ENCODE assay signal across 11 mouse cellular contexts in genomic region chr3:137895196-137895595, GRCm38 (mm10). TPM values are rescaled to one million over a fixed set of nuclear protein-coding genes. Genes with fewer than 3 reads are reported as not detected.
DNase-seq lines count a peak whose midpoint lies in the region; ATAC-seq and TF ChIP-seq lines count a peak whose summit lies in the region.
"Had no signal": no experiment of that assay in that cellular context is flagged by ENCODE, and none has a peak within 500 bp of the region (broad histone marks: within the 10 kb centered on the region; RNA-seq: fewer than 3 reads in every experiment).

No protein-coding gene starts in this region.

- H3K79me2 ChIP-seq in liver, adult 2 months (ENCODE audit: control insufficient read depth, insufficient read depth, low read length), result no peaks in the 10 kb centered on the region

- H3K9ac ChIP-seq in liver, adult 2 months (ENCODE audit: low read depth, low read length), result no peak overlapping the region
- H3K9ac ChIP-seq in liver, embryonic 11.5 days (ENCODE audit: low read depth, low read length), result no peak overlapping the region

- intact Hi-C loops in heart, postnatal 10 days (cut with DNase I), result no loop called here

- no peak overlapping the region for H3K4me3 ChIP-seq in liver, adult 2 months (ENCODE audit: insufficient read depth, low read depth, low read length)
- H3K4me3 ChIP-seq in liver, embryonic 11.5 days (ENCODE audit: low read depth, low read length), result no peak overlapping the region
- no peak overlapping the region for H3K4me3 ChIP-seq in bone marrow macrophage, adult 2 months (ENCODE audit: insufficient read depth, low read length)

- peaks cover 5% of the 10 kb centered on the region for H3K4me1 ChIP-seq in liver, adult 2 months (ENCODE audit: control insufficient read depth, insufficient read depth, low read length)
- H3K4me1 ChIP-seq in liver, embryonic 11.5 days (replicated peaks; ENCODE audit: control insufficient read depth, insufficient read depth, low read length), result no peaks in the 10 kb centered on the region
- peaks cover 23% of the 10 kb centered on the region for H3K4me1 ChIP-seq in bone marrow macrophage, adult 2 months (ENCODE audit: control insufficient read depth, insufficient read depth, low read length)

- no peaks in the 10 kb centered on the region for H3K27me3 ChIP-seq in liver, adult 2 months (ENCODE audit: control insufficient read depth, insufficient read depth, low read length)
- H3K27me3 ChIP-seq in liver, embryonic 11.5 days (replicated peaks; ENCODE audit: control insufficient read depth, insufficient read depth, low read length), result no peaks in the 10 kb centered on the region

- H3K4me2 ChIP-seq in liver, embryonic 11.5 days, result no peak overlapping the region

- 97% methylated on average over 3 of the region's 3 CpGs for WGBS in liver, adult 2 months
- WGBS in liver, embryonic 11.5 days, result 74% methylated on average over 3 of the region's 3 CpGs

- DNase-seq in embryo, embryonic 10 days (ENCODE audit: low spot score), result peak; percentile 13
- DNase-seq in embryo, embryonic 11 days, result no peak
- peak; percentile 15 for DNase-seq in liver, adult 2 months (ENCODE audit: extremely low read depth, low read depth, low spot score)
- DNase-seq in liver, embryonic 11.5 days (ENCODE audit: low spot score), result no peak
- no peak for DNase-seq in frontal cortex, postnatal 25 days (ENCODE audit: low spot score in 2 of 2)
- DNase-seq in heart, postnatal 10 days, result no peak
- DNase-seq: cerebellum, adult 9-10 months; kidney, adult 11 months; lung, postnatal 14 days had no signal

- no peak overlapping the region for H3K27ac ChIP-seq in liver, adult 2 months (replicated peaks; ENCODE audit: insufficient read depth, low read depth, low read length)
- no peak overlapping the region for H3K27ac ChIP-seq in liver, embryonic 11.5 days (ENCODE audit: low read depth, low read length)
- H3K27ac ChIP-seq in bone marrow macrophage, adult 2 months (ENCODE audit: insufficient read depth, low read depth, low read length), result no peak overlapping the region

- ATAC-seq in liver, embryonic 11.5 days (replicated peaks; ENCODE audit: low FRiP score), result no peak
- ATAC-seq in neutrophil, adult 5-6 weeks (ENCODE audit: extremely low read depth, insufficient number of reproducible peaks, low FRiP score, poor library complexity, severe bottlenecking), result peak; percentile 61; the same call in 1 of the 2 replicates

- no peaks in the 10 kb centered on the region for H3K9me3 ChIP-seq in liver, embryonic 11.5 days (ENCODE audit: control insufficient read depth, low read length)

- peak; percentile 82 for TF ChIP-seq CTCF in liver, adult 2 months (IDR thresholded peaks at IDR 0.05; ENCODE audit: low read depth, low read length)
- 0 out of 2 replicates have a peak, but pooled peaks have one; percentile 46 for TF ChIP-seq CTCF in bone marrow macrophage, adult 2 months (IDR thresholded peaks at IDR 0.05; ENCODE audit: low read depth, low read length)

- peaks cover 7% of the 10 kb centered on the region; the same call in 1 of the 2 replicates for H3K36me3 ChIP-seq in liver, adult 2 months (ENCODE audit: control insufficient read depth, insufficient read depth, low read length)
- 0 out of 2 replicates have a peak, but pooled peaks cover 10% of the 10 kb centered on the region for H3K36me3 ChIP-seq in liver, embryonic 11.5 days (ENCODE audit: control insufficient read depth, insufficient read depth, low read length)

- no peak for TF ChIP-seq POLR2A in liver, adult 2 months (IDR thresholded peaks at IDR 0.05; ENCODE audit: extremely low read depth, insufficient read depth, low read length)
- TF ChIP-seq POLR2A in bone marrow macrophage, adult 2 months (IDR thresholded peaks at IDR 0.05; ENCODE audit: borderline replicate concordance, low read depth, low read length), result no peak

RNA-seq across cellular contexts. Expression of gene Lamtor3, which starts 23.1 kb away (rescaled TPM):
- 24.5 and 26.8 TPM in 2 replicates for total RNA-seq in liver, adult 2 months (2014; rRNA removed)
- 10.8 and 11.1 TPM in 2 replicates for polyA plus RNA-seq in liver, adult 2 months (2012; rRNA removed)
- polyA plus RNA-seq in liver, embryonic 11.5 days (2014; fragmentation: Nextera tagmentation; extraction: Ambion mirVana), result 100 and 105 TPM in 2 replicates
- 104 and 110 TPM in 2 replicates for polyA plus RNA-seq in bone marrow macrophage, adult 2 months (2012; ENCODE audit: insufficient read depth, insufficient read length, missing spikeins)
- 89.6 and 100 TPM in 2 replicates for total RNA-seq in neutrophil, adult 5-6 weeks (2017)
- total RNA-seq in heart, postnatal 10 days (2021), result 10 to 100 TPM; 87.8 to 98.0 TPM

RNA-seq across cellular contexts. Expression of gene Dnajb14, which starts 27.7 kb away (rescaled TPM):
- 5.9 and 6.2 TPM in 2 replicates for total RNA-seq in liver, adult 2 months (2014; rRNA removed)
- polyA plus RNA-seq in liver, adult 2 months (2012; rRNA removed), result 2.2 and 2.9 TPM in 2 replicates
- 9.0 and 9.8 TPM in 2 replicates for polyA plus RNA-seq in liver, embryonic 11.5 days (2014; fragmentation: Nextera tagmentation; extraction: Ambion mirVana)
- polyA plus RNA-seq in bone marrow macrophage, adult 2 months (2012; ENCODE audit: insufficient read depth, insufficient read length, missing spikeins), result 55.8 and 62.7 TPM in 2 replicates
- 12.8 and 13.4 TPM in 2 replicates for total RNA-seq in neutrophil, adult 5-6 weeks (2017)
- total RNA-seq in heart, postnatal 10 days (2021), result 10 to 100 TPM; 12.1 to 12.8 TPM

RNA-seq across cellular contexts. Expression of gene H2afz, which starts 30.9 kb away (rescaled TPM):
- total RNA-seq in liver, adult 2 months (2014; rRNA removed), result 134 and 180 TPM in 2 replicates
- polyA plus RNA-seq in liver, adult 2 months (2012; rRNA removed), result 113 and 141 TPM in 2 replicates
- polyA plus RNA-seq in liver, embryonic 11.5 days (2014; fragmentation: Nextera tagmentation; extraction: Ambion mirVana), result 2,121 and 2,201 TPM in 2 replicates
- 619 and 702 TPM in 2 replicates for polyA plus RNA-seq in bone marrow macrophage, adult 2 months (2012; ENCODE audit: insufficient read depth, insufficient read length, missing spikeins)
- 202 and 241 TPM in 2 replicates for total RNA-seq in neutrophil, adult 5-6 weeks (2017)
- 100 to 1,000 TPM; 153 to 154 TPM for total RNA-seq in heart, postnatal 10 days (2021)

Comparison
In these comparisons a context has a peak if more than half of its experiments do, and no peak if none do; other contexts are left out.
1. DNase-seq: peak in embryo, embryonic 10 days (single experiment) and liver, adult 2 months (single experiment); none in embryo, embryonic 11 days (single experiment), liver, embryonic 11.5 days (single experiment), frontal cortex, postnatal 25 days (0 of 2) and heart, postnatal 10 days (0 of 2).